ENCODE assay signal across 8 mouse cellular contexts in the genomic region with DNA sequence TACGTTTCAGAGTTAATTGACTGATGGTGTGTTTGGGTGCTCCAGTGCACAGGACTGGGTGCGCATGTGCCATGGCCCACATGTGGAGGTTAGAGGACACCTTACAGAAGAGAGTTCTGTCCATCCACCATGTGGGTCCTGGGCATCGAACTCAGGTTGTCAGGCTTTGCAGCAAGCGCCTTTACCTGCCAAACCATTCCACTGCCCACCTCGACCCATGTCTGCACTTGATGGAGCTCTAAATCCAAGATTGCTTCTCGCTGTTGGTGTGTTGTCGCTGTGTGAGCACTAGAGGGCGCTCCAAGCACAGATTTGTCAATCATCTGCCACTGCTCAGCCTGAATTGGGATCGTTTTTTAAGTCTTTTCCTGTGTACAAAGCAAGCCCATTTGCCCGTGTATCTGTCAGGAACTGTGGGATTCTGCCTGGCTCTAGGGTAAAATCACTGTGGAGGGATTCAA. TPM values are rescaled to one million over a fixed set of nuclear protein-coding genes. Genes with fewer than 3 reads are reported as not detected.
DNase-seq lines count a peak whose midpoint lies in the region; ATAC-seq and TF ChIP-seq lines count a peak whose summit lies in the region.

No protein-coding gene starts in this region.

- DNase-seq in CD4-positive helper T cell, adult 2 months (ENCODE audit: low read depth, low spot score): peak; percentile 76
- DNase-seq in adrenal gland, postnatal 36 days: peak; percentile 70 to 81
- peak; percentile 78 for DNase-seq in kidney, postnatal 14 days
- DNase-seq in liver, embryonic 14.5 days (ENCODE audit: low read depth in 3 of 3, low spot score in 3 of 3): peak; percentile 9 to 26 (median 18)

- H3K27me3 ChIP-seq in embryonic facial prominence, embryonic 12.5 days: 0 out of 2 replicates have a peak, but pooled peaks cover 3% of the 10 kb centered on the region
- H3K27me3 ChIP-seq in heart, embryonic 16.5 days (ENCODE audit: control insufficient read depth, insufficient read depth, low read length): no peaks in the 10 kb centered on the region
- no peaks in the 10 kb centered on the region for H3K27me3 ChIP-seq in liver, embryonic 14.5 days (ENCODE audit: control insufficient read depth, insufficient read depth, low read length)
- no peaks in the 10 kb centered on the region for H3K27me3 ChIP-seq in neural tube, embryonic 14.5 days (ENCODE audit: control insufficient read depth, insufficient read depth, low read length)
- H3K27me3 ChIP-seq in testis, adult 2 months (ENCODE audit: control insufficient read depth, insufficient read depth, low read length): no peaks in the 10 kb centered on the region

- 0 out of 2 replicates have a peak, but pooled peaks have one; percentile 20 for ATAC-seq in embryonic facial prominence, embryonic 12.5 days (ENCODE audit: insufficient number of reproducible peaks, insufficient read depth, low FRiP score, low TSS enrichment)
- no peak; the same call in 1 of the 2 replicates for ATAC-seq in heart, embryonic 16.5 days (replicated peaks; ENCODE audit: extremely low read depth, insufficient read depth, low FRiP score)
- ATAC-seq in liver, embryonic 14.5 days (ENCODE audit: insufficient read depth): no peak
- ATAC-seq in neural tube, embryonic 14.5 days (ENCODE audit: low read depth): peak; percentile 75

- TF ChIP-seq POLR2A in testis, adult 2 months (IDR thresholded peaks at IDR 0.05; ENCODE audit: control insufficient read depth, low read depth, low read length): no peak

- H3K4me1 ChIP-seq in embryonic facial prominence, embryonic 12.5 days: no peaks in the 10 kb centered on the region
- H3K4me1 ChIP-seq in heart, embryonic 16.5 days (ENCODE audit: control insufficient read depth, insufficient read depth, low read length): 0 out of 2 replicates have a peak, but pooled peaks cover 2% of the 10 kb centered on the region
- no peaks in the 10 kb centered on the region for H3K4me1 ChIP-seq in liver, embryonic 14.5 days (replicated peaks; ENCODE audit: control insufficient read depth in 2 of 2, insufficient read depth in 2 of 2, low read length in 1 of 2)
- H3K4me1 ChIP-seq in neural tube, embryonic 14.5 days (ENCODE audit: control insufficient read depth, insufficient read depth, low read length): no peaks in the 10 kb centered on the region
- no peaks in the 10 kb centered on the region for H3K4me1 ChIP-seq in testis, adult 2 months (ENCODE audit: control insufficient read depth, insufficient read depth, low read length)

- no peak overlapping the region for H3K27ac ChIP-seq in embryonic facial prominence, embryonic 12.5 days
- no peak overlapping the region for H3K27ac ChIP-seq in heart, embryonic 16.5 days (ENCODE audit: low read length)
- no peak overlapping the region for H3K27ac ChIP-seq in liver, embryonic 14.5 days
- H3K27ac ChIP-seq in neural tube, embryonic 14.5 days (ENCODE audit: low read depth, low read length): no peak overlapping the region
- no peak overlapping the region for H3K27ac ChIP-seq in testis, adult 2 months (ENCODE audit: control insufficient read depth, insufficient read depth, low read depth, low read length)

- 23% methylated on average over 10 of the region's 10 CpGs for WGBS in embryonic facial prominence, embryonic 12.5 days
- 18% methylated on average over 10 of the region's 10 CpGs for WGBS in heart, embryonic 16.5 days
- WGBS in liver, embryonic 14.5 days (ENCODE audit: insufficient replicate concordance): 15% methylated on average over 10 of the region's 10 CpGs
- WGBS in neural tube, embryonic 14.5 days: 23% methylated on average over 10 of the region's 10 CpGs

- TF ChIP-seq CTCF in liver, embryonic 14.5 days (IDR thresholded peaks at IDR 0.05; ENCODE audit: low read depth): peak; percentile 90
- TF ChIP-seq CTCF in testis, adult 2 months (IDR thresholded peaks at IDR 0.05; ENCODE audit: control insufficient read depth, insufficient read depth, insufficient replicate concordance, low read depth, low read length): peak; percentile 85; the same call in 1 of the 2 replicates

- no peak for TF ChIP-seq EP300 in liver, embryonic 14.5 days (IDR thresholded peaks at IDR 0.05; ENCODE audit: low read depth)

- no peak overlapping the region for H3K4me2 ChIP-seq in embryonic facial prominence, embryonic 12.5 days (replicated peaks)
- peak overlapping the region; percentile 7; the same call in 1 of the 2 replicates for H3K4me2 ChIP-seq in heart, embryonic 16.5 days (ENCODE audit: low read depth, low read length)
- H3K4me2 ChIP-seq in liver, embryonic 14.5 days (ENCODE audit: low read depth): no peak overlapping the region
- no peak overlapping the region; the same call in 1 of the 2 replicates for H3K4me2 ChIP-seq in neural tube, embryonic 14.5 days (ENCODE audit: low read depth, low read length)

- H3K4me3 ChIP-seq in embryonic facial prominence, embryonic 12.5 days: no peak overlapping the region
- H3K4me3 ChIP-seq in heart, embryonic 16.5 days (ENCODE audit: low read length): no peak overlapping the region
- H3K4me3 ChIP-seq in liver, embryonic 14.5 days (ENCODE audit: insufficient read depth in 1 of 2, low read depth in 2 of 2, low read length in 2 of 2): no peak overlapping the region
- no peak overlapping the region for H3K4me3 ChIP-seq in neural tube, embryonic 14.5 days (ENCODE audit: low read depth, low read length)
- H3K4me3 ChIP-seq in testis, adult 2 months (ENCODE audit: control insufficient read depth, low read depth, low read length): no peak overlapping the region

- H3K9me3 ChIP-seq in embryonic facial prominence, embryonic 12.5 days: peaks cover 2% of the 10 kb centered on the region; the same call in 1 of the 2 replicates
- H3K9me3 ChIP-seq in heart, embryonic 16.5 days (replicated peaks; ENCODE audit: control insufficient read depth, low read length): no peaks in the 10 kb centered on the region; the same call in 1 of the 2 replicates
- H3K9me3 ChIP-seq in liver, embryonic 14.5 days (ENCODE audit: control insufficient read depth, low read length): no peaks in the 10 kb centered on the region
- no peaks in the 10 kb centered on the region for H3K9me3 ChIP-seq in neural tube, embryonic 14.5 days (ENCODE audit: control insufficient read depth, low read length)

- H3K36me3 ChIP-seq in embryonic facial prominence, embryonic 12.5 days: no peaks in the 10 kb centered on the region
- H3K36me3 ChIP-seq in heart, embryonic 16.5 days (ENCODE audit: control insufficient read depth, insufficient read depth): no peaks in the 10 kb centered on the region
- H3K36me3 ChIP-seq in liver, embryonic 14.5 days (replicated peaks; ENCODE audit: control insufficient read depth, insufficient read depth, low read depth): no peaks in the 10 kb centered on the region
- H3K36me3 ChIP-seq in neural tube, embryonic 14.5 days (ENCODE audit: control insufficient read depth, insufficient read depth, low read length): no peaks in the 10 kb centered on the region
- H3K36me3 ChIP-seq in testis, adult 2 months (ENCODE audit: control insufficient read depth, insufficient read depth, low read length): no peaks in the 10 kb centered on the region

- no peak overlapping the region for H3K9ac ChIP-seq in embryonic facial prominence, embryonic 12.5 days
- no peak overlapping the region for H3K9ac ChIP-seq in heart, embryonic 16.5 days (ENCODE audit: low read length)
- no peak overlapping the region for H3K9ac ChIP-seq in liver, embryonic 14.5 days (replicated peaks)
- H3K9ac ChIP-seq in neural tube, embryonic 14.5 days (replicated peaks; ENCODE audit: low read depth, low read length): no peak overlapping the region

RNA-seq across cellular contexts. Expression of gene Gm11077, which starts 14.1 kb away (rescaled TPM):
- total RNA-seq in adrenal gland, postnatal 36 days (2021): not detected
- not detected in 2 replicates for polyA plus RNA-seq in embryonic facial prominence, embryonic 12.5 days (2016; fragmentation: Nextera tagmentation; extraction: Ambion mirVana)
- not detected in 2 replicates for polyA plus RNA-seq in heart, embryonic 16.5 days (2015; fragmentation: Nextera tagmentation; extraction: Ambion mirVana)
- polyA plus RNA-seq in liver, embryonic 14.5 days (2012; rRNA removed): not detected in 2 replicates
- polyA plus RNA-seq in liver, embryonic 14.5 days (2014; fragmentation: Nextera tagmentation; extraction: Ambion mirVana): not detected in 2 replicates
- not detected in 2 replicates for polyA plus RNA-seq in neural tube, embryonic 14.5 days (2014; fragmentation: Nextera tagmentation; extraction: Ambion mirVana)
- polyA plus RNA-seq in testis, adult 2 months (2012; rRNA removed): not detected in 2 replicates

Comparison
In these comparisons a context has a peak if more than half of its experiments do, and no peak if none do; other contexts are left out.
1. DNase-seq: peak in every context shown above with its lines; median percentile 78 in kidney, postnatal 14 days; 76 in CD4-positive helper T cell, adult 2 months; 76 in adrenal gland, postnatal 36 days; 18 in liver, embryonic 14.5 days.
2. ATAC-seq: peak in embryonic facial prominence, embryonic 12.5 days (single experiment) and neural tube, embryonic 14.5 days (single experiment); none in heart, embryonic 16.5 days (single experiment) and liver, embryonic 14.5 days (single experiment).